Mouse (Mus musculus): ENCODE measurements at regions not wholly inside any gene's neighbourhood (a gene's known extent, or its start where the extent isn't known, plus 50 kb on each side); places are given as distances from the start of the nearest gene placed in this dataset.

DNA sequence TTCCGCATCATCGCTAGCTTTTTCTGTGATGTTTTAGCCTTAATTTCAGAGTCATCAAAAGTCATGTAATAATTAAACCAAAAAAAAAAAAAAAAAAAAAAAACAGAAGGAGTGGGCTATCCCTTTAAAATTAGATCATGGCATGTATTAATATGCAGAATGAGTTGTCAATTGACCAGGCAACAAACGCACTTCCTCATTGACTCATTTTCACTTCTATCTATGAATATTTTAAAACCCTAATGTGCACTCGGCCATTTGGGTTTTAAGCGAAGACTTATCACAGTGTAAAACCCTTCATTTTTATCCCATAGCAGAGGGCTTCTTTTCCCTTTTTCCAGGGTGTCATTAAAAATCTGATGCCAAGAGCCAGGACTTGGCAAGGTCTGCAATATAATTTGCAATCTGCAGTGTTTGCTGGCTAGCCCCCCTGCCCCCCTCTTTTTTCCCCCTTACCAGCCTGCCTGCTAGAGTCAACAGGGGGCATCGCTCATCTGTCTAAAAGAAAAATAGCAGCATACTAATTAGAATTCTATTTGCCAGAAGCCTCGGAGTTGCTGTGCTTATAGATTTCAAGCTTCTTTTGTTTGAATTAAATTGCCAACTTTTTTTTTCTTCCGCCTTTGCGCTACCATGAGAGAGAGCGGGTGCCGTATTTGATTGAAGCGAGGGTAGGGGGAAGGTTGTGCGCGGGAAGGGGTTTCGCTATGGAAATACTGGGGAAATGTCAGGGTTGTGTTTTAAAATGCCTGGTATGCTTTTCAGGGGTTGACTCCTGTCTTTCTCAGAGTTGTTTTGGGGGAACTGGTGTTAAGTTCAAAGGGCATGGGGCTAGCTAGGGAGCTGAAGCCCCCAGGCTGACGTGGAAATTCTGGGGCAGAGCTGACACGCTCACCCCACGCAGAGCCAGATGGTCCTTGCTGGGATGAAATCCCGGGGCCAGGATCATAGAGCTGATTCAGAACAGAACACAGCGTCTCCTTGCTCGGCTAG lies 248.3 kb downstream of the Nr2f2 start:
- in situ Hi-C loops (cut with MboI, MseI) = no loop called here

DNA sequence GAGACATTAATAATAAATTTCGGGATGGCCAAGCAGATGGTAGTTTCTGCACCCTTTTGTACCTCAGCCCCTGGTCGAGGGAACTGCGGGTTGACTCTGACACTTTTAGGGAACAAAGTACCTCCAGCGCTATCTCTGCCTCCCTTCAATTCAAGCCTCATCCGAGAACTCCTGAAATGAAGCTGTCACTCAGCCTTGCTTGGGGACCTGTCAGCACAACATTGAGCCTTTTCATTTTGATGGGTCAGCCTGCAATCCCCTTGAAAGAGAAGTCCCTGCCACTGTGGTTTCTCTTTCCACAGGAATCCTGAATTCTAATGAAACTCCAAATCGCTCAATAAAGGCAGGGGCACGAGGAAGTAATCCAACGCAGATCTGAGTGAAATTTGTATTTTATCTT lies 257.5 kb downstream of the Nr2f2 start:
- in situ Hi-C loops (cut with MboI, MseI) = no loop called here

DNA sequence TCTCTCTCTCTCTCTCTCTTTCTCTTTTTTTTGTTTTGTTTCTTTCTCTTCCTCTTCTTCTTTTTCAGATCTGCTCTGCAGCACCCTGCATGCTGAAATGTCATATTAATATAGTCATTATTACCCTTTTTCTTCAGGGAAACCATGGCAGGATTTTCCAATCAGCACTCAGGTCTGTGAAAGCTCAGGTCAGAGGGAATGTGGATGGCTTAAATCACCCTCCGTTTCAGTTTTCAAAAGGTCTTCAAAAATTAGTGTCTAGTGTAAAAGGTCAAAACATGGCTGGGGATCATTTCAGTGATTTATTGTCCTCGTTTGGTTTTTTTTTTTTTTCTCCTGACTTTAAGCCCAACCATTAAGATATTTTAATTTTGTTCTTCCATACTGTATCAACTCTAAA lies 261.5 kb downstream of the Nr2f2 start:
- in situ Hi-C loops (cut with MboI, MseI) = no loop called here

DNA sequence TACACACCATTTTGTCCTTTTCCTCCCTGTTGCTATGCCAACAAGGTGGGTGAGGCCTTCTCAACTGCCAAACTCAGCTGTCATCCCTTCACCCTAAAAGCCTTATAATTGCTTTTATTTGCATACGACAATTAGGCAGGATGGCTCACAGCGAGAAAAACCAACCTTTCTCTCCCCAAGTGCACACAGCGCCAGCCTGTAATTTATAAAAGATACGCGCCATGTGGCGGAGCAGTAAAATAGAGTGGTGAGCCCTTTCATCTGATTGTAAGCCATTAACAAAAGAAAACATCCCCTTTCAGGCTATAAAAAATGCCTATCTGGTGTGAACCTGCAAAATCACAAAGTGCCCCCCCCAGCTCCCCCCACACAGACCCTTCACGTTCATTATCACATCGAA lies 262.0 kb downstream of the Nr2f2 start:
- in situ Hi-C loops (cut with MboI, MseI) = no loop called here

DNA sequence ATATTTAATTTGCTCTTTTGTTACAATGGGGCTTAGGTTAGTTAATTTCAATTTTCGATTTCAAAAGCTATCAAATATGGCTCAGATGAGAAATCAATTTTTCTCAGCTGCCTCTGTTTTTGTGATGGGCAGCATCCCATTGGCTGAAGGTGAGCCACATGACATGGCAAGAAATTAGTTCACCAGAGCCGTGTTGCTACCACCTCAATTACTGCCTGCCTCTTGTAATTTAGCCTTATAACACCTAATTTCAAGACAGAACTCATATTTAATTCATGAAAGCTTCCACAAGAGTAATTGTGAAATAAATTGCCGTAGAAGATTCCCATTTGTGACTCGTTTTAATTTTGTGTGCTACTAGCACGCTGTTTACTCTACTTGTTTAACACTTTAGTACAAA lies 262.9 kb downstream of the Nr2f2 start:
- in situ Hi-C loops (cut with MboI, MseI) = no loop called here

DNA sequence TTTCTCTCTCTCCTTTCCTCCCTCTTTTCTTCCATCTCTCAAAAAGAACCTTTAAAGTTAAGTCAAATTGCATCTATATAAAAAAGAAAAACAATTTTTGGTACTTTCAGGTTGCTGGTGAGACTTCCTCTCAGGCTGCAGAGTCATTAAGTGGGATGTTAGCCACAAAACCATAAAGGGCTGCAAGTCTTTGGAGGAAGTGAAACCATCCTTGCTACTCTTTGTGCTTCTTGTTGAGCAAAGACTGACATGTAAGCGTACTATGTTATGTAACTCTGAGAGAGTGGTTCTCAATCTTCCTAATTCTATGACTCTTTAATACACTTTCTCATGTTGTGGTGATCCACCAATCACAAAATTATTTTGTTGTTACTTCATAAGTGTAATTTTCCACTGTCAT lies 267.5 kb downstream of the Nr2f2 start:
- in situ Hi-C loops (cut with MboI, MseI) = no loop called here

DNA sequence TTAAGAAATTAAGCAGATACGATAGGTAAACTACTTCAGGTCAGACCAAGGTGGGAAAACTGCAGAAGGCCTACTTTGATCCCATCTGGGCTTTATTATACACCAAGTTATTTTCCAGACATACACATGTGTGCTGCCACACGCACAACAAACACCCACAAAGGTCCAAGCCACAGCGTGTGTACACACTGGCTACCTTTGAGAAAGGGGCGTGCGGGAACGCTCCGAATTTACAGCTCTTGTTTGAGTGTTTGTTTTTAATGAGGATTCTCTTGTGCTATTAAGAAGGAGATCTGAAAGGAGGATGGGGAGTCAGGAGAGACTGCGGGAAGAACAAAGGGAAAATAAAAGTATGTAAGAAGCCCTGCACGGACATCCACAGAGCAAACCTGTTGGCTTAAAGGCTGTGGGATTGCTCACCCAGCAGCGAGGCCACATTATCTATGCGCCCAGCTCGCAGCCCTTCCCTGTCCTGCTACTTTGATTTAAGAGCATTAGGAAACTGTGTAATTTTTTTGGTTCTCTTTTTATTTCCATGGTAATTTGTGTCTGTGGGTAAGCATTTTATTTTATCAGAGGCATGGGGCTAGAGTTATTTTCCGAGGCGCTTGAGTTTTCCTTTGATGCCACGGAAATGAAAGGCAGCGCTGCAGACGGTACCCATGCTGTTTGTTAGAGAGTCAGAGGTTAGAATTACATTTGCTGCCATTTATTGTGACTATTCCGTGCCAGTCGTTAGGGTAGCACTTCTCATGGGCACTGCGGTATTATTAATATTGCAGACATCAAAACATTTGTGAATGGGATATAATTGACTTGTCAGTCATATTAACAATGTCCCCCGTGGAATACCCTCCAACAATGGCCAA lies 272.4 kb downstream of the Nr2f2 start:
- in situ Hi-C loops (cut with MboI, MseI) = no loop called here

DNA sequence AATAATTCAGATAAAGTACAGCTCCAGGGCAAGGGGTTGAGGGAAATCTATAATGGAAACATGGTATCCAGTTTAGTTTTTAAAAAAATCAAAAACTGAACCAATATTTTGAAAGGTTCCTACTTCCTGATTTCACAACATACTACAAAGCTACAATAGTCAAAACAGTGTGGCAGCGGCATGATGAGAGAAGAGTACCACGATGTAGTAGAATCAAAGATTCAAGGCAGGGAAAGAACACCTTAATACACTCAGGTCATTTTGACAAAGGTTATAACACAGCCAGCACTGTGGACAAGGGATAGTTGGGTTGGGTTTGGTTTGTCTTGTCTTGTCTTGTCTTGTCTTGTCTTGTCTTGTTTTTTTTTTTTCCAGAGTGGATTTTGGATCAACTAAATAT lies 274.4 kb downstream of the Nr2f2 start:
- in situ Hi-C loops (cut with MboI, MseI) = no loop called here

DNA sequence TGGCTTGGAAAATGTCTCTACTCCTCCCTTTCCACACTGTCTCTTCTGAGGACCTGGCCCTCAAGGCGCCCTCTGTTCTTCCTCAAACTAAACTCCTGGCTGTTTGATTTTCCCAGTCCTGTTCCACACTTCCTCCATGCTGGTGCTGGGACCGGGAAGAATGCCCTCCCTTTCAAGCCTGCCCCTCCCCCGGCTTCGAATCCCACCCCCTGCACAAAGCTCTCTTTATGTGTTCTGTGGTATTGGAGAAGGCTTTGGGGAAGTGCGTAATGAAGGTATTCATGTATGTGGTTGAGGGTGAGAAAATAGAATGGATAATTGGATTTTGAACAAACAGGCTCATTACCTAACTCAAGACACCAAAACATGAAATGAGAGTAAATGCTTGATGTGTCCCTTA lies 277.4 kb downstream of the Nr2f2 start:
- in situ Hi-C loops (cut with MboI, MseI) = no loop called here

DNA sequence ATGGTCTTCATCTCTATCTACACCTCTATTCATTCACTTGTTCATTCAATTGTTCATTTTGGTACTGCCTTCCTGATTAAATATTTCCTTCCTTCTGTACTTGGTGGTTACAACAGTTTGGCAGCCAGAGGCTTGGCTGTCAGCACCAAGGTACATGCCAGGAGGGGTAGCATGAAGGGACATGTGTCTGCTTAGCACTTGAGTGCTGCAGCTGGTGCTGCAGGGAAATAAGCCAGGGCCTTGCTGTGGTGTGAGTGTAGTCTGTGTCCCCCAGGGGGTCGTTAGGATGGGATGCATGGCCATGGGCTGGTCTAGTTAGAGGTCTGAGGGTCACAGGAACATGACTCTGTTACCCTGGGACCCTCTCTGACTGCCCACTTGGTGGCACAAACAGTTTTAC lies 296.9 kb downstream of the Nr2f2 start:
- in situ Hi-C loops (cut with MboI, MseI) = no loop called here

DNA sequence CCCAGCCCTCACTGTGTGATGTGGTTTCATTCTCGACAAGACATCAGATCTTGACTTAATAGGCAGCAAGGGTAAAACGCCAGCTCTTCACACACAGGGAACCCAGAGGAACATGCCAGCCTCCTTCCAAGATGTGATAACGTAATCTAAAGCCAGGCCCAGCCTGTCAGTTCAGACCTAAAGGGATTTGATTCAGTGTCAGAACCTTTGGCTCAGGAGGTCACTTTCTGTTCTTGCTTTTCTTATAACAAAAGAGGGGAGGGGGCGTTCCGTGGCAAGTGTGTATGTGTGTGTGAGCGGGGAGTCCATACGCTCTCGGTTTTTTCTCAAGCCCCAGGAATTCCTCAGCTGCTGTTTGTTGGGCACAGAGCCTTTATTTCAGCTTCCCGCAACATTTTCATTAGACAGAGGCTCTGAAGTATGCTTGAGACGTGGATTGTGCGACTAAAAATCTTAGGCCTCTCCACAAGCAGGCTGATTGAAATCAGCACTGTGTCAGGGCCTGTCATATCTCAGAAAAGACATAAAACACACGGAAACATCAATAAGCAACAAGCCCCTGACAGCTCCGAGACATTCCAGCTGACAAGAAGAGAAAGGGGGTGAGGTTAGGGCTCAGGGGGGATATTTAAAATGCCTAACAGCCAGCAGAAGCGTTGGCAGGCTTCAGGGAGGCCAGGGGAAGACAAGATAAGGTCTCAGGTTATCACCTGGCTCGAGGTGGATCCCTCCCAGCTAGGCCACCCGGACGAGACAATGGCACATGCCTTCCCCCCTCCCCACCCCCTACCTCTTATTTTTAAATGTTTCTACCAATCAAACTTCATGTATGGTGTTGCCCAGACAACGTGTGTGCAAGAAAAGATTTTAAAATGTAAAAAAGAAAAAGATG lies 298.5 kb downstream of the Nr2f2 start:
- in situ Hi-C loops (cut with MboI, MseI) = no loop called here

DNA sequence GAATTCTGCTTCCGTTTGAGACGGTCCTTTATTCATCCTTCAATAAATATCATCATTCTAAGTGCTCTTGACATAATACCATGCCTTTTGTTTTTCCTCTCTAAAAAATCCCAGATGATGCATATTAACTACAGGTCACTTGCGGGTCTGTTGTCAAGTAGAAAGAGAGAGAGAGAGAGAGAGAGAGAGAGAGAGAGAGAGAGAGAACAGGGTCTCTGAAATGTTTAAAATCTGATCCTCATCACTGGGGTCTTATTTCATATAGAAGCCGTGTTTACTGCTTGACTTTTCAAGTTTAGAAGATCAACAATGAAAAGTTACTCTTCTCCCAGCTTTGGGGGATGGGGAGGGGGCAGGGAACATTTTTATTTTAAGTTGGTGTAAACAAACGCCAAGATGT lies 299.5 kb downstream of the Nr2f2 start:
- in situ Hi-C loops (cut with MboI, MseI) = no loop called here

DNA sequence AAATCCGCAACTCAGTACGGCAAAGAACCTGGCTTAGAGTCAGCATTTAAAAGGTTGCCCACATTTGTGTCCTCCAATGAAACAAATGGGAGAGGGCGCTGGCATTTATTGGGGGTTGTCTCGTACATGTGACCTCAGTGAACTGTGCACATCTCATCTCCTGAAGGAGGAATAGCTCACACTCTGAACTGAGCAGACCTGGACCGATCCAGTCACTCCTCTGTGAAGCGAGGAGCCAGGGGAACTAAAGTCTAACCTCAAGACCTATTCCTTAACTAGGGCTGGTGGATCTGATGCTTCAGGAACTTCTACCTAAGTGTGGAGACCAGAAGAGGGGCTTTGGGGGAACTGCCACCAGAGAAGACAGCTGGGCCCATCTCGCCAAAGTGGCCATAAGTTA lies 300.1 kb downstream of the Nr2f2 start:
- in situ Hi-C loops (cut with MboI, MseI) = no loop called here

DNA sequence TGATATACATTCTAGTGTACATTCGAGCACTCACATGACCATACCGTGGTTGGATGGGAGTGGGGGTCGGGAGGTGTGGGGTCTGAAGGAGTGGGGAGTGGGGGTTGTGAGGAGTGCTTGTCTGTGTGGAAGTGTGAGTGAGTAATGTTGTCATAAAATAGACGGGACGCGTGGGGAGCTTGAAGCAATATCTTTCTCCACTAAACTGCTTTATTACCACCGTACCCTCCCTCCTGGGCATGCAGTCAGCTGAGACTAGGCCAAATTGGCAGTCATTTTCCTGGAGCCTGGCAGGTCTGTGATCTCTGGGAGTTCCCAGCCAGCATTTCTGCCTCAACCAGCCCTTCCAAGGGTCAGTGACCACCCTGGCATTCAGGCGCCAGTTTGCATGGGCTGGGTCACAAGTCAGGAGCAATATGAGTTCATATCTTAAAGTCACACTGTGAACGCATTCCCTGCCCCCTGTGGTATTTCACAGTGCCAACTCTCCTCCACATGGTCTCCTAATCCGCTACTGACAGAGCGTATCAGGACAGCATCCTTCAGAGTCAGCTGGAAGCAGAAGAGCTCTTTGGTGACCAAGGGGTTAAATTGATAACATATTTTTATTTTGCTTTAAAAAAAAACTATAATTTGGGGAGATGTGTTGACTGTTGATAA lies 300.9 kb downstream of the Nr2f2 start:
- in situ Hi-C loops (cut with MboI, MseI) = no loop called here

DNA sequence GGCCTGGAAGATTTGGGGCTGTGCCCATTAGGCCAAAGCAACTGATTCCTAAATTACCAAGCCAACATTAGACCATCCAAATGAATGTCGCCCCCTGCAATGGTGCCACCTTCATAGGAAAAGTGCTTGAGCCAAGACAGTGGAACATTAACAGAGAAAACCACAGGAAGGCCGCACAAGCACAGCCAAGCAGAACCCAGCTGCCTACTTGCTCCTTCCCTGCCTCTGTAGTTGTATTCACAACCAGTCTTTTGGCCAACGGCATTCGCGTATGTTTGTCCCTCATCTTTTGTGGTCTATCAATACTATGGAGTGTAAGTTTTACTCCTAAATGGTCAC lies 319.2 kb downstream of the Nr2f2 start:
- in situ Hi-C loops (cut with MboI, MseI) = no loop called here

DNA sequence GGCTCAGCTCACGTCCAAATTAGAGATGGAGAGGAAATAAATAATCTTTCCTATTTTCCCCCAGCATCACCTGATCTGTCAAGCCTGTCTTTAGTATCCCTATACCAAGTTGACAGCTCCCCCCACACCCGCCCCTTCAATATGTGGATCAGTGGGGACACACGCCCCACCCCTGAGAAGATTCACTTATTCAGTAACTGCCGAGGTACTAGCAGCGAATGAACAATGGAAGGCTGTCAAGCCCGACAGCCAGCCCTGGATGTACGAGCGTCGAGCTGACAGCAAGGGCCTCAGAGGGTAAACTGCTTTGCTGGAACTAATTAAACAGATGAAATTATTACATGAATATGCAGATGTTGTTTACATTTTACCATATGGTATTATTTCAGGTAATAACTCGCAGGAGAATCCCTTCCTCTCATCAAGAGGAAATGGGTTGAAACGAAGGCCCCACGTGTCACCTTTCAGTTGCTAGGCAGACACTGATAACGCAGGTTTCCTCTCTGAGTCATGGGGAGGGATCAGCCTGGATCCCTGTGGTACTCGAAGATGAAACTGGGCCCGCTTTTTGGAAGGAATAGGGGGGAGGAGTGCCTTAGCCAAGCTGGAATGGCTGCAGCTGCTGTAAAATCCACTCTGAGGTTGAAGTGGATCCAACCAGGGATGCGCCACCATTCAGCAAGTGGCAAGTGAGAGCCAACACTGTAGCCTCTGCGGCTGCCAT lies 319.7 kb downstream of the Nr2f2 start:
- in situ Hi-C loops (cut with MboI, MseI) = no loop called here

DNA sequence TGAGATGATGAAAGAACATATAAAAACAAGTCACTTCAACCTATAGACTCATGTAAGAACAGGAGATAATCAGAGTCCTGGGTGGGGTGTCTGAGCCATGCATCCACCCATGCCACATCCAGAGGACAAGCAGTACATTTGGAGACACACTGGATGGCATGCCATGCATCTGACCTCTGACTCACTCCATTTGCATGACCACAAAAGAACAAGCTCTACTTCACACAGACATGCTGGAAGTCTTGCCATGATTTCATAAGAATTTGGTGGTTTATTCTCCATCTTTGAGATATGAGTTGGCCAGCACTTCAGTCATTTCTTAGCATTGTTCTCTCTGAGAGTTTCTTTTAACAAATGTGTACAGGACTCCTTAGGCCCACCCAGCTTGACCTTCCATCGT lies 329.5 kb downstream of the Nr2f2 start:
- in situ Hi-C loops (cut with MboI, MseI) = loop anchor here (10.0 kb wide), 1 partner anchor 398 kb away; no protein-coding TSS in a partner anchor

DNA sequence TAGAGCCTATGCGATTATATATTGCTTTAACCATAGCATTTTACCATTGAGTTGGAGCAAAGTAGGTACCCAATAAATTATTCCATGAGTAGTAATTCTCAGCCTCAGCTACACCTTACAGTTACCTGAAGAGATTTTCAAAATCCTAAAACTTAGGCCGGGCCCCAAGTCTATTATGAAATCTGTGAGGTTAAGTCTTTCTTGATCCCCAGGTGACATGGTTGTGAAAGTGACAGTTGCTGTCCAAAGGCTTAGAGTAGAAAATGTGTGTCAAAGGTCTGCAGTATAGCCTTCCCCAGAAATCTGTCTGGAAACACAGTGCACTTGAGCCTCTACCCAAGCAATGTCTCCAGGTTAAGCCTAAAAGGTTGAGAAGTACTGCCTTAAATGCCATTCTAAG lies 333.7 kb downstream of the Nr2f2 start:
- in situ Hi-C loops (cut with MboI, MseI) = loop anchor here (10.0 kb wide), 1 partner anchor 402 kb away; no protein-coding TSS in a partner anchor

DNA sequence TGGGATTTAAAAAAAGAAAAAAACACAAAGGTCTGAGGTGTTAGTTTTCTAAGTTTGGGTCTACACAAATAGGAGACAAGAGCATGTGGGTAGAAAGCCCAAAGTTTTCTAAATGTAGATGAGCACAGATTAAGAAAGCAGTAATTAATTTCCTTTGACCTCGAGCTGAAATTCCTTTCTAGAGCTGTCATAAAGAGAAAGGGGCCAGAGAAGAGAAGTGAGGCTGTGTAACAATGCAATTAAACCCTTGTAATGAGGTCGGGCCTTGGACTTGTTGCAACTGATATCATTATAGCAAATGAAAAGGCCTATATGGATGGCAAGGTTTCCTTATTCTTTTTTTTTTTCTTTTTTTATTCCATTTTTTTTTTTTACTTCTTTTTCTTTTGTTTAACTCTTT lies 337.2 kb downstream of the Nr2f2 start:
- in situ Hi-C loops (cut with MboI, MseI) = no loop called here

DNA sequence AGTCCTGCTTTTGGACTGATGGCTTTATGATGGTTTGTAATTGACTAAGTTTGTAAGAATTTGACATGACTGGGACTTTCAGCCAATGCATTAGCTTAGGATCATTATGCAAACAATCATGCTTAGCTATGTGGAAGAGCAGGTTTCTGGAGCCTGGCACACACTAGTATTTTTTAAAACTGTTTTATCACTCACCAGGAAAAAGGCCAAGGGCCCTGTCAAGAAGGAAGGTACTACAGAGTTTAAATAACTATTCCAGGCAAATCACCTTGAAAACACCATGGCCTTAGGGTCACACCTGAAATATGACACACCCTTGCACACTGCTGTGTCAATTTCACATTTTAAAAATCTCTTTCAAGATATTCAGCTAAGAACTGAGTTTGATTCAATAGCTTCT lies 341.0 kb downstream of the Nr2f2 start:
- in situ Hi-C loops (cut with MboI, MseI) = no loop called here

Data from regulatory T cell (primary cell).